Mouse (Mus musculus) brain, adult 2 months (tissue): ENCODE measurements around the gene Cbl.
"Not testable (repeated sequence)": the region's sequence is repeated elsewhere in the genome, so short reads cannot be mapped to it uniquely, and the experiment has no call there.

Experiments
- DNase-seq: peaks from one replicate; pipeline ENCODE4 v3.0.0; 2011; ENCODE audit warnings: low read depth, low spot score

The Cbl gene

DNA sequence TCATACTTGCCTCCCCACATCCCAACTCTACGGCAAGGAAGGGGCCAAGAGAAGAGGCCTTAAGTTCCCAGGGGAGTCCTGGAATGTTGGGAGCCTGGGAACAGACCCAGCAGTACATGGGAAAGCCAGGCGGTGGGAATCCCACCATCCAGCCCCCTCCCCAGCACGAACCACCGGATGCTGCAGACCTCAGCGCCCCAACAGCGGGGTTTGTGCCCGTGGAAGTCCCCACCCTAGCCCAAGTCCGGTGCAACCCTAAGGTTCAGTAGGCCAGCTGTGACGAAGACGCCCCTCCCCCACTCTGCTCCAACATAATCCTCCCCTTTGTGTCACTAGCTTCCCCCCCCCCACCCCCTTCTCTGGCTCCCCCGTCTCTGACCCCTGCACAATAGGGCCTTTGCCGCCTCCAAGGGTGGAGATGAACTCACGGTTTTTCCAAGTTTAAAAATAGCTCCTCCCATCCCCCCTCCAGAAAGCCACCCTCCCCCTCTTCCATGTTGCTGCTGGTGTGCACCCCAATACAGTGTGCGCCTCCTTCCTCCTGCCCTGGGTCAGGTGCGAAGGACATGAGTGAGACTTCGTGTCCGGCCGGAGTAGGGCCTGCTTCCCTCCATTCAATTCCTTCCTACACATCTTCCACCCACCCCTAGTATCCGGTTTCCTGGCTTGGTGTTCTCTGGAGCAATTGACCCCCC, 103.1 kb downstream of the Cbl start:
- DNase-seq: peak; percentile 88

- DNase-seq: peak; percentile 66
Observed at GRCm38 (mm10) chr9:44130034-44130433, 103.8 kb downstream of the Cbl start.

DNA sequence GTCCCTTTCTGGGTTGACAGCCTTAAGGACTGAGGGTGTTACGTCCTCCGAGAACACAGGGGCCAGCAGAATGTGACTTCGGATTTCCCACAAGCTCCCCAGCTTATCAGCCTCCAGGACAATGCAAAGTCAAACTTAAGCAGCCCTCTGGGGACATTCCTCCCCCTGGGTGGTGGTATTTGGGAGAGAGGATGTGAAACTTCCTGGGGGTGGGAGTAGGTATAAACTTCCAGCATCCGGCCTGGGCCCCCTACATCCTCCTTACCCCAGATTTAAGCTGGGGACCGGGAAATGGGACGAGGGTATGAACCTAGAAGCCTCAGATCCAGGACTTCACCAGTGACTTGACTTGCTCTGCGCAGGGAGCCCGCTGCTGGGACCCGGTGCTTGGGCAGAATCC, 104.2 kb downstream of the Cbl start:
- DNase-seq: no peak

DNA sequence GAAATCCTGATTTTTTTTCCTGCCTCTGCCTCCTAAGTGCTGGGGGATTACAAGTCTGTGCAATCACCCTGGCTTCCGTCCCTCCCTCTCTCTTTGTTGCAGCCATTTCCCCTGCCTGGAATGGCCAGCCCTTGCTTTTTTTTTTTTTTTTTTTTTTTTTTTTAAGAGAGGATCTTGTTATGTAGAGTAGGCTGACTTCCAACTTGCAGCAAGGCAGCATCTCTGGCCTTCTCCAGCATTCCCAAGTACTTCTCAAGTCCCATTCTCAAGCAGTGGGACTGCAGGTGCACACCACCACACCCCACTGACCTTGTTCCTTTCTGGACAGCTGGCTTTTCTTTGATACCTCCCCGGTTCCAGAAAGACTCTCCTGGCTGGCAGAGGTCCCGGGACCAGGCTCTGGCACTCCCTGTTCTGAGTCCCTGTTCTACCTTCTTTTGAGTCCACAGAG, 106.5 kb downstream of the Cbl start:
- no peak for DNase-seq

DNA sequence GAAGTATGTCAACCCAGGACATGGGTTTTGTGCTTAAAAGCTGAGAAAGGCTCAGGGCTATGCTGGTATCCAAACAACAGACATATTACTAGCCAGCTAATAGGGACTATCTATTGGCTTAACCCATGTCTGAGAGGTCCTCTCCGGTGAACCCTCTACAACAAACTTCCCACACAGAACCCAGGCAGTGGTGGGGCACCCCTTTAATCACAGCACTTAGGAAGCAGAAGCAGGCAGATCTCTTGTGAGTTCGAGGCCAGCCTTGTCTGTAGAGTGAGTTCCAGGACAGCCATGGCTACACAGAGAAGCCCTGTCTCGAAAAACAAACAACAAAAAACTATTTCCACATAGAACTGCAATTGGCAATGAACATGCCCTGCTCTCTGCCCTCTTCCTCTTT, 107.1 kb downstream of the Cbl start:
- DNase-seq: no peak

DNA sequence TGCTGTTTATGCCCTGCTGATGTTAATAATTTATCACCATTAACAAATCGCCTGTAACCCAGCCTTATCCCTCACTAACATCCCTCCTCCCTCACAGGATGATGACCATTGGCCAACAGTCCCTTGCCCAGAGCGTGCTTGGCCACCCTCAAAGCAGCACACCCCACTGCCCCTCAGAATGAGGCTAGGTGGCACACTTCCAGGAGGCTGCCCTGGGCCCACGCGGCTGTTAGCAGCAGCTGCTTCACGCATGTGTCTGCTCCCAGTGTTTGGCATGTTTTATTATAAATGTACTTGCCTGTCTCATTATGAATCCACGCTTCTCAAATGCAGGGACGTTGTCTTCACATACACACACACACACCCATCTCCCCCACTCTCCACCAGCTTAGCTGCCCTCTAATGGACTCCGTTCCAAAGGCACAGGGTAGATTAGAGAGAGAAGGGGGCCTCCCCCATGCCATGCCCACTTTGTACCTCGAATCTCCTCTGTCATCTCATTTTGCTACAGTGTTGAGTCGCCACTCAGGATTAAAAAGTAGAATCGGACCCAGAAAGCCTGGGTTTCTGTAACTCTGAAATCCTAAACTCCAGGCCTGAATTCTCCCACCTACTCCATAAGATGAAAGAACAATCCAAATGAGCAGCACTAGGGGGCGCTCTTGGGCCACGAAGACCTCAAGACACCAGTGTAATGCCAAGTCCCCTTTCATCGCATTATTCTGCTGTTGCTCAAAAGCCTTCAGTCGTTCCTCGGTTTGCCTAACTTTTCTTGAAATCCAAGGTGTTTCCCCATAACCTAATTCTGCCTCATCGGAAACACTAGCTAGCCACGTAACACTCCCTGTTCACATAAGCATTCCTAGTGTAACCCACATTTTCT, 108.1 kb downstream of the Cbl start:
- peak; percentile 96 for DNase-seq

DNA sequence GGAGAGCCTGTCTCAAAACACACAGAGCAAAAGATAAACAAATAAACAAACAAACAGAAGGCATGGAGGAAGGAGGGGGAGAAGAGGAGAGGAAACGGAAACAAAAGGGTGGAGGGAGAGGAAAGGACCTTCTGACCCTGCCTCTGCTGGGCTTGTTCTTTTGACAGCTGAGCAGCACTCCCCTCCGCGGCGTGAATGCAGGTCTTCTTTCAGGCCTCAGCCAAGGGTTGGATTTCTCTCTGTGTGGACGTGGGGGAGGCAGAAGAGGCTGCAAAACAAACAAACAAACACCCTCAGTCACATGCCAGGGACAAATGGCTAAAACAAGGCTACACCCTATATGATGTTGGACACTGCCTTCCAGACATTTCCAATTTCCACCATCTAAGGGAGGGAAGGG, 108.8 kb downstream of the Cbl start:
- DNase-seq: no peak

DNA sequence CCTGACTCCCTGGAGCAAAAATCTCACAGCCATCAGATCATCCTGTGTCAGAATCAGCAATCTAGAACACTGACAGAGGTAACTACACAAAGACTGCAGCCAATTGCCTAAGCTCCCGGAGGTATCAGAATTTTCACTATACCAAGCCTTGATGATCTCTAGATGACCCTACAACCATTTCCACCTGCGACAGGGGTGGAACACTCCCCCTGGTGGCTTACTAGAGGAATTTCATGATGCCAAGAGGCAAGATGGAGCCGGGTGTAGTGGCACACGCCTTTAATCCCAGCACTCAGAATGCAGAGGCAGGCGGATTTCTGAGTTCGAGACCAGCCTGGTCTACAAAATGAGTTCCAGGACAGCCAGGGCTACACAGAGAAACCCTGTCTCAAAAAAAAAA, 109.5 kb downstream of the Cbl start:
- no peak for DNase-seq

GRCm38 (mm10) chr9:44119948-44120465, 113.8 kb downstream of the Cbl start:
- peak; percentile 55 for DNase-seq

DNA sequence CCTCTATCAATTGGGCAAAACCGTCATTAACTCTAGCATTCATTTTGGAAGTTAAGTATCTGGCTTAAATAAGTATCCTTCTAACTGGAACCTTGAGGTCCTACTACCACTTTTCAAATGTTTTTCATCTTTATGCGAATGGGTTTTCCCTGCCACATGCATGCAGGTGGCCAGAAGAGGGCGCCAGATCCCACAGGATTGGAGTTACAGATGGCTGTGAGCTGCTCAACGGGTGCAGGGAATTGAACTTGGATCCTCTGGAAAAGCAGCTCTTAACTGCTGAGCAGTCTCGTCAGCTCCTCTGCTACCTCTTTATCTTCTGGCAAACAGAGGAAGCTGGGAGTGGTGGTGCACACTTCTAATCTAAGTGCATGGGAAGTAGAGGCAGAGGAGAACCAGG, 114.8 kb downstream of the Cbl start:
- peak; percentile 38 for DNase-seq

DNA sequence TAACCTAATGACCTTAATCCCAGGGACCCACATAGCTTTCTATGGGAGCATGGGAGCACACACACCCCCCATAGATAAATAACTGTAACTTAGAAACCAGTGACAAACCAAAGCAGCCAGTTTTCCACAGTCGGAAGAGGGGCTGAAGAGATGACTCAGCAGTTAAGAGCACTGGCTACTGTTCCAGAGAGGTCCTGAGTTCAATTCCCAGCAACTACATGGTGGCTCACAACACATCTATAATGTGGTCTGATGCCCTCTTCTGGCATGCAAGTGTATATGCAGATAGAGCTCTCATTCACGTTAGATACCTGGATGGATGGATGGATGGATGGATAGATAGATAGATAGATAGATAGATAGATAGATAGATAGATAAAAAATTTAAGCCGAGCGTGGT, 117.7 kb downstream of the Cbl start:
- no peak for DNase-seq

GRCm38 (mm10) chr9:44115599-44115998, 118.2 kb downstream of the Cbl start:
- DNase-seq: no peak

- DNase-seq: no peak
Observed at GRCm38 (mm10) chr9:44114453-44114852, 119.4 kb downstream of the Cbl start.

DNA sequence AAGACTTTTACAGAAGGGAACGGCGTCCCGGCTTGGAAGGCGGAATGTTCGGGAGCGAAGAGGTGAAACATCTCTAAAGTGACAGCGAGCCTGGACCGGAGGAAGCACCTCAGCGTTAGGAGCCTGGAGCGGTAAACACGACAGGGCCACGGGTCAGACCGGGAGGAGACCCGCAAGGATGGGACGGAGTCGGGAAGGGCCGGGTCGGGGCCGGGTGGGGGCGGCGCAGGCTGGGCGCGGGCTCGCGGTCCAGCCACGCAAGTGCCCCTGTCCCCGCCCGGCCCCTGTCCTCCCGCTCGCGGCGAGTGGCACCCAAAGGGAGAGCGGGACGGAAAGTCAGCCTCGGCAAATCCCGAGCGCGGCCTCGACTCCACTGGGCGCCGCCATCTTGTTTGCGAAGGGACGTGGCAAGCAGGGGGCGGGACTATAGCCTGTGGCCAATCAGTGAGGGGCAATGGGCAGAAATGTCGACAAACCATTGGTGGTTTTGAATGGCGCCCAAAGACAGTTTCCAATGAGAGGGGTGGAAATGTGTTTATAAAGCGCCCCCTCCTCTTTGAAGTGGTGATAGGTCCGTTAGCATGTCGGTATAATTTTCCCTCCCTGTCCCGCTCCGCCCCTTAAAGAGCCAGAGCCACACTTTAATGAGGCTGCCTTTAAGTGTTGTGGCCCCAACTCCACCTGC, 120.6 kb downstream of the Cbl start, which contains the start of the genes Gm49380 and Rnf26:
TSS of gene Gm49380 (minus strand) at position 396 of the 685 bp plus-strand sequence.
TSS of gene Rnf26 (minus strand) at position 413 of the 685 bp plus-strand sequence.
- DNase-seq: peak; percentile 99

- DNase-seq: not testable (repeated sequence)
Observed at GRCm38 (mm10) chr9:44111909-44112308, 121.9 kb downstream of the Cbl start.

GRCm38 (mm10) chr9:44109360-44110095, 124.3 kb downstream of the Cbl start:
- peak; percentile 81 for DNase-seq

- DNase-seq: no peak
Observed at GRCm38 (mm10) chr9:44108269-44109055, 125.4 kb downstream of the Cbl start.

GRCm38 (mm10) chr9:44107557-44108179, 126.2 kb downstream of the Cbl start:
- peak; percentile 51 for DNase-seq

- peak; percentile 77 for DNase-seq
Observed at GRCm38 (mm10) chr9:44107110-44107509, 126.7 kb downstream of the Cbl start, which contains the start of gene C1qtnf5. Gene C1qtnf5 (plus strand): TSS chr9:44107245.

DNA sequence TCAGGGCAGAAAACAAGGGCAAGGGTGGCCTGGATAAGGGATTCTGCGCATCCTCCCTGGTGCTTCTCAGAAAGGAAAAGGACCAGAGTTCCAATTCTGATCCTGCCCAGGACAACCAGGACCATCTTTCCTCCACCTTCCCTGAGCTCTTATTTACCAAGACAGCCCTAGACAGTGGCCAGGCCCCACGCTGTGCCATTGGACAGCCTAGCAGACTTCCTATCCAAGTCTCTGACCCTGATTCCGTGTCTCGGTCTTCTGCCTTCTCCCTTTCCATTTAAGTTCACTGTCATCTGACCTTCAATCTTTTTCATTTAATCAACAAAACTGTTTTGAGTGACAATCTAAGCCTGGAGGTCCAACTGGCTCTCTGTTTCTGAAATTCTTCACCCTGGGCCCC, 127.3 kb downstream of the Cbl start:
- peak; percentile 55 for DNase-seq
